Mouse (Mus musculus): ENCODE data around the gene Trim15.

Gene Trim15

GRCm38 (mm10) chr17:36830470-36830869 lies 36.5 kb downstream of the Trim15 start:
- no peak for DNase-seq (ENCODE audit: low spot score in 2 of 2)

GRCm38 (mm10) chr17:36828488-36828887 lies 38.5 kb downstream of the Trim15 start:
- DNase-seq (ENCODE audit: low spot score in 2 of 2), result no peak

- DNase-seq (ENCODE audit: low spot score in 2 of 2), result peak; percentile 78 to 82
These were observed 41.0 kb downstream of the Trim15 start for GRCm38 (mm10) chr17:36826002-36826401.

- no peak for DNase-seq (ENCODE audit: low spot score in 2 of 2)
These were observed 41.5 kb downstream of the Trim15 start for GRCm38 (mm10) chr17:36825525-36825924.

GRCm38 (mm10) chr17:36824005-36824404 lies 43.0 kb downstream of the Trim15 start:
- DNase-seq (ENCODE audit: low spot score in 2 of 2), result peak in 1 of 2 experiments; percentile 44

GRCm38 (mm10) chr17:36811871-36812270 lies 55.1 kb downstream of the Trim15 start, which contains the start of gene H2-M10.6:
H2-M10.6 (plus strand) TSS chr17:36812171.
- DNase-seq (ENCODE audit: low spot score in 2 of 2), result no peak

All from frontal cortex, postnatal 10 days (tissue).